Mouse (Mus musculus): Measurements from ENCODE around the gene Raver1. TPM values are rescaled to one million over a fixed set of nuclear protein-coding genes. Genes with fewer than 3 reads are reported as not detected.
A peak's percentile ranks its signal among the peaks of the same experiment; 100 is the strongest.
"Not testable (repeated sequence)": the region's sequence is repeated elsewhere in the genome, so short reads cannot be mapped to it uniquely, and the experiment has no call there.

Raver1 gene
- polyA plus RNA-seq, 1 experiment from 2014 or later = 37.4 TPM

DNA sequence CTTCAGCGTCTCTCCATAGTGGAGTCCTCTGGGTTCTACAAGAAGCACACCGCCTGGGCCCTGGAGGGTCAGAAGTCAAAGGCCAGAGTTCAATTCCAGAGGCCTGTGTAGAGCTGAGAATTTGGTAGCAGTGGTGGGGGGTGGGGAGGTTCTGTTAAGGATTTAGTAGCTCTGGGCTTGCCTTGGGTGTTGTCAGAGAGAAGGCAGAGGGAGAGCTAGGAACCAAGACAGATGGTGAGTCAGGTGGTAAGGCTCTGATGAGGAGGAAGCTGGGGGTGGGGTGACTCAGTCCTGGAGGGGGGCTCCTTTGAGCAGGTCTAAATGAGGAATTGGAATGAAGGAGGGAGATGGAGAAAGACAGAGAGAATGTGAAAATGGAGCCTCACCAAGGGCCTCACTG, 28.9 kb downstream of the Raver1 start:
- H3K4me3 ChIP-seq (replicated peaks; ENCODE audit: low read length) = no peak overlapping the region
- no peaks in the 10 kb centered on the region for H3K27me3 ChIP-seq (replicated peaks; ENCODE audit: control insufficient read depth, insufficient read depth, low read length)
- H3K27ac ChIP-seq (ENCODE audit: low read length) = no peak overlapping the region
- H3K4me2 ChIP-seq (ENCODE audit: low read length) = no peak overlapping the region
- H3K36me3 ChIP-seq (ENCODE audit: control insufficient read depth, insufficient read depth) = peaks cover 10% of the 10 kb centered on the region
- 87% methylated on average over 2 of the region's 2 CpGs for WGBS
- no peaks in the 10 kb centered on the region for H3K4me1 ChIP-seq (replicated peaks; ENCODE audit: control insufficient read depth, insufficient read depth, low read length)
- ATAC-seq = no peak
- H3K9me3 ChIP-seq (ENCODE audit: control insufficient read depth, low read length) = no peaks in the 10 kb centered on the region
- H3K9ac ChIP-seq (replicated peaks; ENCODE audit: low read depth, low read length) = no peak overlapping the region

- Histone ChIP-seq H3K9ac (replicated peaks; ENCODE audit: low read depth, low read length) (no peak overlapping the region), H3K4me3 (replicated peaks; ENCODE audit: low read length) (no peak overlapping the region), H3K27ac (ENCODE audit: low read length) (no peak overlapping the region), H3K4me1 (replicated peaks; ENCODE audit: control insufficient read depth, insufficient read depth, low read length) (no peaks in the 10 kb centered on the region), H3K27me3 (replicated peaks; ENCODE audit: control insufficient read depth, insufficient read depth, low read length) (no peaks in the 10 kb centered on the region), H3K36me3 (ENCODE audit: control insufficient read depth, insufficient read depth) (no peaks in the 10 kb centered on the region), H3K4me2 (ENCODE audit: low read length) (no peak overlapping the region), H3K9me3 (ENCODE audit: control insufficient read depth, low read length) (no peaks in the 10 kb centered on the region)
- WGBS = 70% methylated on average over 10 of the region's 10 CpGs
- ATAC-seq = no peak
These were observed 40.2 kb downstream of the Raver1 start for GRCm38 (mm10) chr9:21051578-21051977.

- H3K4me3 ChIP-seq (replicated peaks; ENCODE audit: low read length) = no peak overlapping the region
- H3K9me3 ChIP-seq (ENCODE audit: control insufficient read depth, low read length) = no peaks in the 10 kb centered on the region
- 80% methylated on average over 3 of the region's 3 CpGs for WGBS
- no peaks in the 10 kb centered on the region for H3K36me3 ChIP-seq (ENCODE audit: control insufficient read depth, insufficient read depth)
- no peak overlapping the region for H3K27ac ChIP-seq (ENCODE audit: low read length)
- 0 out of 2 replicates have a peak, but pooled peaks cover 3% of the 10 kb centered on the region for H3K27me3 ChIP-seq (replicated peaks; ENCODE audit: control insufficient read depth, insufficient read depth, low read length)
- no peaks in the 10 kb centered on the region for H3K4me1 ChIP-seq (replicated peaks; ENCODE audit: control insufficient read depth, insufficient read depth, low read length)
- H3K4me2 ChIP-seq (ENCODE audit: low read length) = no peak overlapping the region
- H3K9ac ChIP-seq (replicated peaks; ENCODE audit: low read depth, low read length) = no peak overlapping the region
- ATAC-seq = no peak
These were observed 46.6 kb downstream of the Raver1 start for GRCm38 (mm10) chr9:21045235-21045634.

GRCm38 (mm10) chr9:21044785-21045184, 47.0 kb downstream of the Raver1 start:
- WGBS = 46% methylated on average over 1 of the region's 1 CpGs
- H3K9ac ChIP-seq (replicated peaks; ENCODE audit: low read depth, low read length); H3K4me3 ChIP-seq (replicated peaks; ENCODE audit: low read length); H3K36me3 ChIP-seq (ENCODE audit: control insufficient read depth, insufficient read depth); H3K27me3 ChIP-seq (replicated peaks; ENCODE audit: control insufficient read depth, insufficient read depth, low read length); H3K4me1 ChIP-seq (replicated peaks; ENCODE audit: control insufficient read depth, insufficient read depth, low read length); ATAC-seq; H3K9me3 ChIP-seq (ENCODE audit: control insufficient read depth, low read length); H3K27ac ChIP-seq (ENCODE audit: low read length); H3K4me2 ChIP-seq (ENCODE audit: low read length): not testable (repeated sequence)

- no peak for ATAC-seq
- H3K9me3 ChIP-seq (ENCODE audit: control insufficient read depth, low read length) = no peaks in the 10 kb centered on the region
- H3K4me1 ChIP-seq (replicated peaks; ENCODE audit: control insufficient read depth, insufficient read depth, low read length) = no peaks in the 10 kb centered on the region
- H3K4me3 ChIP-seq (replicated peaks; ENCODE audit: low read length) = no peak overlapping the region
- no peaks in the 10 kb centered on the region for H3K36me3 ChIP-seq (ENCODE audit: control insufficient read depth, insufficient read depth)
- no peak overlapping the region for H3K27ac ChIP-seq (ENCODE audit: low read length)
- peaks cover 14% of the 10 kb centered on the region for H3K27me3 ChIP-seq (replicated peaks; ENCODE audit: control insufficient read depth, insufficient read depth, low read length)
- 86% methylated on average over 4 of the region's 4 CpGs for WGBS
- no peak overlapping the region for H3K4me2 ChIP-seq (ENCODE audit: low read length)
- no peak overlapping the region for H3K9ac ChIP-seq (replicated peaks; ENCODE audit: low read depth, low read length)
These were observed 48.2 kb downstream of the Raver1 start for GRCm38 (mm10) chr9:21043563-21043962.

DNA sequence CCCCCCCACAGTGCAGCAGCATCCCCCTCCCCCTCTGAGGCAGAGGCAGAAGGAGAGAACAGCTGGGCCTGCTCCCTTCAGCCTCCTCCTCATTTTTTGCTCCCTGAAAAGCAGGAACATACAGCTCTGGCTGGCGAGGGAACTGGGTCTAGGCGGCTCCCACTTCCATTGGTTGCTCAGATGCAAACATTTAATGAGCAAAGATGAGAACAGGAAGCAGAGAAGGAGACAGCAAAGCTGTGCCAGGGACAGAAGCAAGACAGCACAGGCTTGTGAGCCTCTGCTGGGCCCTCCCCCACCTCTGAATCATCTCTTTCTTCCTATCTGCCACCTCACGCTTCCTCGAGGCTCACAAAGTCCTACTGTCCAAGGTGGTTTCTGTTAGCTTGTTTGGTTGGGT, 50.5 kb downstream of the Raver1 start:
- no peak overlapping the region for H3K4me3 ChIP-seq (replicated peaks; ENCODE audit: low read length)
- H3K36me3 ChIP-seq (ENCODE audit: control insufficient read depth, insufficient read depth) = no peaks in the 10 kb centered on the region
- peaks cover 36% of the 10 kb centered on the region for H3K27me3 ChIP-seq (replicated peaks; ENCODE audit: control insufficient read depth, insufficient read depth, low read length)
- no peak overlapping the region for H3K4me2 ChIP-seq (ENCODE audit: low read length)
- H3K9ac ChIP-seq (replicated peaks; ENCODE audit: low read depth, low read length) = no peak overlapping the region
- 47% methylated on average over 4 of the region's 4 CpGs for WGBS
- no peaks in the 10 kb centered on the region for H3K9me3 ChIP-seq (ENCODE audit: control insufficient read depth, low read length)
- ATAC-seq = no peak
- H3K4me1 ChIP-seq (replicated peaks; ENCODE audit: control insufficient read depth, insufficient read depth, low read length) = peaks cover 14% of the 10 kb centered on the region
- H3K27ac ChIP-seq (ENCODE audit: low read length) = no peak overlapping the region

GRCm38 (mm10) chr9:21039779-21040178, 52.0 kb downstream of the Raver1 start:
- H3K9ac ChIP-seq (replicated peaks; ENCODE audit: low read depth, low read length) = no peak overlapping the region
- no peak for ATAC-seq
- peaks cover 52% of the 10 kb centered on the region for H3K27me3 ChIP-seq (replicated peaks; ENCODE audit: control insufficient read depth, insufficient read depth, low read length)
- peaks cover 19% of the 10 kb centered on the region for H3K4me1 ChIP-seq (replicated peaks; ENCODE audit: control insufficient read depth, insufficient read depth, low read length)
- no peaks in the 10 kb centered on the region for H3K36me3 ChIP-seq (ENCODE audit: control insufficient read depth, insufficient read depth)
- WGBS = 74% methylated on average over 3 of the region's 3 CpGs
- no peak overlapping the region for H3K4me2 ChIP-seq (ENCODE audit: low read length)
- H3K9me3 ChIP-seq (ENCODE audit: control insufficient read depth, low read length) = no peaks in the 10 kb centered on the region
- H3K4me3 ChIP-seq (replicated peaks; ENCODE audit: low read length) = no peak overlapping the region
- no peak overlapping the region for H3K27ac ChIP-seq (ENCODE audit: low read length)

DNA sequence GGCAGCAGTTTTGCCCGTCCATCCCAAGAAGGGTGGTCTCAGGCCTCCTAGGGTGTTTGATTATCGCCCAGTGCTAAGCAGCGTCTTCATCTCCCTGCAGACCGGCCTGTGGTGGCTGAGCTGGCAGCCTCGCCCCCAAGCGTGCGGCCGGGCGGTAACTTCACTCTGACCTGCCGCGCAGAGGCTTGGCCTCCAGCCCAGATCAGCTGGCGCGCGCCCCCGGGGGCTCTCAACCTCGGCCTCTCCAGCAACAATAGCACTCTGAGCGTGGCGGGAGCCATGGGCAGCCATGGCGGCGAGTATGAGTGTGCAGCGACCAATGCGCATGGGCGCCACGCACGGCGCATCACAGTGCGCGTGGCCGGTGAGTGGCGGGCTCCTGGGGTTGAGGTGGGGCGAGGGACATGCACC, 54.3 kb downstream of the Raver1 start:
- Histone ChIP-seq H3K4me3 (replicated peaks; ENCODE audit: low read length) (peak overlapping the region; percentile 57), H3K4me1 (replicated peaks; ENCODE audit: control insufficient read depth, insufficient read depth, low read length) (peaks cover 31% of the 10 kb centered on the region), H3K9ac (replicated peaks; ENCODE audit: low read depth, low read length) (peak overlapping the region; percentile 75), H3K36me3 (ENCODE audit: control insufficient read depth, insufficient read depth) (no peaks in the 10 kb centered on the region), H3K4me2 (ENCODE audit: low read length) (peak overlapping the region; percentile 74), H3K27me3 (replicated peaks; ENCODE audit: control insufficient read depth, insufficient read depth, low read length) (peaks cover 70% of the 10 kb centered on the region), H3K27ac (ENCODE audit: low read length) (no peak overlapping the region), H3K9me3 (ENCODE audit: control insufficient read depth, low read length) (no peaks in the 10 kb centered on the region)
- peak; percentile 79 for ATAC-seq
- 2% methylated on average over 31 of the region's 31 CpGs for WGBS

DNA sequence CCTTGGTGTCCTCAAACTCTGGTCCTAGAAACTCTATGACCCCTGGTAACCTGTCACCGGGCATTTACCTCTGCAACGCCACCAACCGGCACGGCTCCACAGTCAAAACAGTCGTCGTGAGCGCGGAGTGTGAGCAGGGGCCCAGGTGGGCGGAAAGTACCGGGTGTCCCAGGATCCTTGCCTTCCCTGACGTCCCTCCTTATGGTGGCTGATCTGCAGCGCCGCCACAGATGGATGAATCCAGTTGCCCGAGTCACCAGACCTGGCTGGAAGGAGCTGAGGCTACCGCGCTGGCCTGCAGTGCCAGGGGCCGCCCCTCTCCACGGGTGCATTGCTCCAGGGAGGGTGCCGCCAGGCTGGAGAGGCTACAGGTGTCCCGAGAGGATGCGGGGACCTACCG, 55.1 kb downstream of the Raver1 start:
- Histone ChIP-seq H3K27ac (ENCODE audit: low read length) (no peak overlapping the region), H3K4me3 (replicated peaks; ENCODE audit: low read length) (peak overlapping the region; percentile 57), H3K4me2 (ENCODE audit: low read length) (peak overlapping the region; percentile 74), H3K27me3 (replicated peaks; ENCODE audit: control insufficient read depth, insufficient read depth, low read length) (peaks cover 76% of the 10 kb centered on the region), H3K4me1 (replicated peaks; ENCODE audit: control insufficient read depth, insufficient read depth, low read length) (peaks cover 39% of the 10 kb centered on the region), H3K9ac (replicated peaks; ENCODE audit: low read depth, low read length) (no peak overlapping the region), H3K9me3 (ENCODE audit: control insufficient read depth, low read length) (no peaks in the 10 kb centered on the region), H3K36me3 (ENCODE audit: control insufficient read depth, insufficient read depth) (no peaks in the 10 kb centered on the region)
- ATAC-seq = no peak
- 1% methylated on average over 22 of the region's 22 CpGs for WGBS

DNA sequence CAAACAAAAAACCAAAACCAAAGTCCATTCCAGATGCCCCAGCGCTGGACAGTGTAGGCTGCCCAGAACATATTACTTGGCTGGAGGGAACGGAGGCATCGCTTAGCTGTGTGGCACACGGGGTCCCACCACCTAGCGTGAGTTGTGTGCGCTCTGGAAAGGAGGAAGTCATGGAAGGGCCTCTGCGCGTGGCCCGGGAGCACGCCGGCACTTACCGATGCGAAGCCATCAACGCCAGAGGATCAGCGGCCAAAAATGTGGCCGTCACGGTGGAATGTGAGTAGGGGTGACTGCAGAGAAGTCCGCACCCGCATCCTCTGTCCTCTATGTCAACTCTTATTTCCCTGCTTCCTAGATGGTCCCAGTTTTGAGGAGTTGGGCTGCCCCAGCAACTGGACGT, 55.6 kb downstream of the Raver1 start:
- 6% methylated on average over 20 of the region's 20 CpGs for WGBS
- H3K4me2 ChIP-seq (ENCODE audit: low read length) = no peak overlapping the region
- H3K27ac ChIP-seq (ENCODE audit: low read length) = no peak overlapping the region
- H3K4me1 ChIP-seq (replicated peaks; ENCODE audit: control insufficient read depth, insufficient read depth, low read length) = peaks cover 42% of the 10 kb centered on the region
- ATAC-seq = no peak
- H3K4me3 ChIP-seq (replicated peaks; ENCODE audit: low read length) = no peak overlapping the region
- no peaks in the 10 kb centered on the region for H3K36me3 ChIP-seq (ENCODE audit: control insufficient read depth, insufficient read depth)
- peaks cover 79% of the 10 kb centered on the region for H3K27me3 ChIP-seq (replicated peaks; ENCODE audit: control insufficient read depth, insufficient read depth, low read length)
- no peaks in the 10 kb centered on the region for H3K9me3 ChIP-seq (ENCODE audit: control insufficient read depth, low read length)
- no peak overlapping the region for H3K9ac ChIP-seq (replicated peaks; ENCODE audit: low read depth, low read length)

Measured in forebrain, embryonic 16.5 days (tissue).